Mouse (Mus musculus): Measurements from ENCODE around the gene Mtmr10.

- TF ChIP-seq POLR2A (IDR thresholded peaks at IDR 0.05; ENCODE audit: low read depth, low read length) (no peak), CTCF (conservative IDR thresholded peaks at IDR 0.05; ENCODE audit: insufficient read depth, insufficient read length, low read depth, low read length) (no peak)
Observed at GRCm38 (mm10) chr7:64286566-64286965, 887 bp upstream of the Mtmr10 start.
